Mouse (Mus musculus) adrenal gland, postnatal 10 days (tissue): ENCODE measurements around the gene G6pc. TPM values are rescaled to one million over a fixed set of nuclear protein-coding genes. Genes with fewer than 3 reads are reported as not detected.
"Not testable (repeated sequence)": the region's sequence is repeated elsewhere in the genome, so short reads cannot be mapped to it uniquely, and the experiment has no call there.

ENCODE experiments used
- DNase-seq: peaks from one replicate; pipeline ENCODE4 v3.0.0; 2021; ENCODE audit warnings: mixed read lengths
- long read RNA-seq, 2 experiments: library from polyadenylated mRNA; stranded (forward); transcript quantifications; one replicate each; pipeline ENCODE4 v2.0.0; 2021
- total RNA-seq, 2 experiments: library from RNA; stranded (reverse); gene quantifications; 2 replicates each; pipeline ENCODE4 v1.2.3; 2021

G6pc gene
- 10 to 100 TPM; 35.5 to 89.5 TPM for total RNA-seq
- long read RNA-seq, experiment 1, transcript G6pc-201 (5 exons, 2,414 nt), result major isoform, 99 of 129 reads
- long read RNA-seq, experiment 1, partial matches to known transcripts, result 28 of 129 reads
- long read RNA-seq, experiment 1, other reads (novel, unspliced or antisense), result 2 of 129 reads
- long read RNA-seq, experiment 2, transcript G6pc-201 (5 exons, 2,414 nt), result major isoform, 34 of 38 reads
- long read RNA-seq, experiment 2, partial matches to known transcripts, result 2 of 38 reads
- long read RNA-seq, experiment 2, other reads (novel, unspliced or antisense), result 2 of 38 reads

- DNase-seq, result peak; percentile 54
Observed at GRCm38 (mm10) chr11:101367326-101367935, at the start of gene G6pc. G6pc (plus strand) TSS chr11:101367561.

- DNase-seq, result peak; percentile 86
Observed at GRCm38 (mm10) chr11:101323609-101324008, 43.8 kb upstream of the G6pc start.

GRCm38 (mm10) chr11:101324763-101325162, 42.6 kb upstream of the G6pc start, which contains the start of gene Aoc2:
Aoc2 (plus strand) TSS chr11:101325063.
- no peak for DNase-seq

- not testable (repeated sequence) for DNase-seq
Observed at GRCm38 (mm10) chr11:101325201-101325600, 42.2 kb upstream of the G6pc start.

- DNase-seq, result no peak
Observed at GRCm38 (mm10) chr11:101326147-101326546, 41.2 kb upstream of the G6pc start.

- DNase-seq, result no peak
Observed at GRCm38 (mm10) chr11:101327311-101327710, 40.0 kb upstream of the G6pc start.

- DNase-seq, result peak; percentile 76
Observed at GRCm38 (mm10) chr11:101328941-101329635, 38.3 kb upstream of the G6pc start.

- DNase-seq, result peak; percentile 61
Observed at GRCm38 (mm10) chr11:101330371-101330924, 36.9 kb upstream of the G6pc start, which contains the start of gene Aoc3. Aoc3 (plus strand) TSS chr11:101330605.

- not testable (repeated sequence) for DNase-seq
Observed at GRCm38 (mm10) chr11:101330961-101331360, 36.4 kb upstream of the G6pc start.

GRCm38 (mm10) chr11:101332537-101332936, 34.8 kb upstream of the G6pc start:
- DNase-seq, result peak; percentile 70

GRCm38 (mm10) chr11:101334023-101334422, 33.3 kb upstream of the G6pc start:
- DNase-seq, result no peak

GRCm38 (mm10) chr11:101334516-101334915, 32.8 kb upstream of the G6pc start:
- no peak for DNase-seq

- no peak for DNase-seq
Observed at GRCm38 (mm10) chr11:101335685-101336084, 31.7 kb upstream of the G6pc start.

- peak; percentile 47 for DNase-seq
Observed at GRCm38 (mm10) chr11:101338123-101338760, 29.1 kb upstream of the G6pc start.

GRCm38 (mm10) chr11:101347083-101347775, 20.1 kb upstream of the G6pc start:
- DNase-seq, result no peak

GRCm38 (mm10) chr11:101348774-101349173, 18.6 kb upstream of the G6pc start:
- DNase-seq, result no peak

GRCm38 (mm10) chr11:101349216-101349615, 18.1 kb upstream of the G6pc start:
- no peak for DNase-seq

GRCm38 (mm10) chr11:101351100-101351720, 16.2 kb upstream of the G6pc start:
- no peak for DNase-seq

- no peak for DNase-seq
Observed at GRCm38 (mm10) chr11:101351721-101352111, 15.6 kb upstream of the G6pc start.

- DNase-seq, result no peak
Observed at GRCm38 (mm10) chr11:101353436-101353835, 13.9 kb upstream of the G6pc start.

- no peak for DNase-seq
Observed at GRCm38 (mm10) chr11:101354438-101355010, 12.8 kb upstream of the G6pc start.
